25 mouse cellular contexts compared by ENCODE assay signal in the genomic region with DNA sequence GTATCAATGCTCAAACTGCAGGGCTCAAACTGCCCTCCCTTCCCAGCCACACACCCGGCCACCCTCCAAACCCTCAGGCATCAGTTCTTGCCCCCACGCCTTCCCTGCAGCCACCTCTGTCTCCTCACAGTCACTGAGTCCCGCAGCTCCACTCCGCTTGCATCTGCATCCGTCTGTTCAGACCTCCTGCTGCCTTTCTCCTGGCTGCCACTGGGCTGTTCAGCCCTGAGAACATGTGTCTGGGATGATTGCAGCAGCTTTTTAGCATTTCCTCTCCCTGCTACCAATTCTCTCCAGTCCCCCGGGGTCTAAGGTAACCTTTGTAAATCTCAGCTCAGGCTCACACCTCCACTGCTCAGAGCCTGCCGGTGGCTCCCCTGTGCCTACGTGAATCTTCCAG.
DNase-seq lines count a peak whose midpoint lies in the region; ATAC-seq and TF ChIP-seq lines count a peak whose summit lies in the region.
"Had no signal": no experiment of that assay in that cellular context is flagged by ENCODE, and none has a peak within 500 bp of the region (broad histone marks: within the 10 kb centered on the region; RNA-seq: fewer than 3 reads in every experiment).

No protein-coding gene starts in this region.

- ATAC-seq in forebrain, embryonic 15.5 days (replicated peaks): 0 out of 2 replicates have a peak, but pooled peaks have one; percentile 14
- ATAC-seq in neural tube, embryonic 13.5 days (ENCODE audit: low read depth): 0 out of 2 replicates have a peak, but pooled peaks have one; percentile 23
- peak; percentile 51; the same call in 1 of the 2 replicates for ATAC-seq in hindbrain, postnatal 0 days
- peak; percentile 57; the same call in 1 of the 2 replicates for ATAC-seq in neural tube, embryonic 15.5 days (ENCODE audit: low FRiP score)

- peaks cover 2% of the 10 kb centered on the region; the same call in 1 of the 2 replicates for H3K4me1 ChIP-seq in forebrain, embryonic 15.5 days
- H3K4me1 ChIP-seq in forebrain, embryonic 10.5 days: peaks cover 7% of the 10 kb centered on the region
- H3K4me1 ChIP-seq in neural tube, embryonic 13.5 days (replicated peaks): peaks cover 37% of the 10 kb centered on the region
- H3K4me1 ChIP-seq in hindbrain, postnatal 0 days (ENCODE audit: insufficient read depth, low read length): 0 out of 2 replicates have a peak, but pooled peaks cover 5% of the 10 kb centered on the region
- peaks cover 20% of the 10 kb centered on the region for H3K4me1 ChIP-seq in neural tube, embryonic 15.5 days
- H3K4me1 ChIP-seq: heart, embryonic 13.5 days; limb, embryonic 15.5 days had no signal

- H3K27me3 ChIP-seq in forebrain, embryonic 15.5 days: no peaks in the 10 kb centered on the region
- H3K27me3 ChIP-seq in forebrain, embryonic 10.5 days (ENCODE audit: poor library complexity, severe bottlenecking): no peaks in the 10 kb centered on the region
- H3K27me3 ChIP-seq in neural tube, embryonic 13.5 days: no peaks in the 10 kb centered on the region
- H3K27me3 ChIP-seq in hindbrain, postnatal 0 days (ENCODE audit: insufficient read depth, low read length): no peaks in the 10 kb centered on the region
- H3K27me3 ChIP-seq in neural tube, embryonic 15.5 days (replicated peaks): no peaks in the 10 kb centered on the region
- H3K27me3 ChIP-seq: embryonic facial prominence, embryonic 15.5 days; heart, embryonic 13.5 days; limb, embryonic 15.5 days had no signal

- H3K27ac ChIP-seq in forebrain, embryonic 15.5 days (replicated peaks): peak overlapping the region; percentile 41; the same call in 1 of the 2 replicates
- no peak overlapping the region for H3K27ac ChIP-seq in forebrain, embryonic 10.5 days
- H3K27ac ChIP-seq in neural tube, embryonic 13.5 days (replicated peaks): peak overlapping the region; percentile 38
- no peak overlapping the region for H3K27ac ChIP-seq in hindbrain, postnatal 0 days
- H3K27ac ChIP-seq in neural tube, embryonic 15.5 days (replicated peaks): no peak overlapping the region
- H3K27ac ChIP-seq: embryonic facial prominence, embryonic 15.5 days; heart, embryonic 13.5 days; kidney, postnatal 0 days; limb, embryonic 15.5 days; liver, embryonic 14.5 days; stomach, postnatal 0 days had no signal

- no peak overlapping the region for H3K4me3 ChIP-seq in forebrain, embryonic 15.5 days
- no peak overlapping the region for H3K4me3 ChIP-seq in forebrain, embryonic 10.5 days
- H3K4me3 ChIP-seq in neural tube, embryonic 13.5 days: no peak overlapping the region
- H3K4me3 ChIP-seq in hindbrain, postnatal 0 days (ENCODE audit: low read length): no peak overlapping the region
- no peak overlapping the region for H3K4me3 ChIP-seq in neural tube, embryonic 15.5 days (replicated peaks)
- H3K4me3 ChIP-seq: embryonic facial prominence, embryonic 15.5 days; heart, embryonic 13.5 days; limb, embryonic 15.5 days; megakaryocyte, embryonic 14.5 days had no signal

- H3K9ac ChIP-seq in forebrain, embryonic 15.5 days (replicated peaks): no peak overlapping the region
- H3K9ac ChIP-seq in neural tube, embryonic 13.5 days: peak overlapping the region; percentile 31; the same call in 1 of the 2 replicates
- no peak overlapping the region for H3K9ac ChIP-seq in hindbrain, postnatal 0 days (replicated peaks; ENCODE audit: low read length)
- H3K9ac ChIP-seq in neural tube, embryonic 15.5 days (replicated peaks): no peak overlapping the region
- H3K9ac ChIP-seq: embryonic facial prominence, embryonic 15.5 days; heart, embryonic 13.5 days; limb, embryonic 15.5 days; liver, embryonic 14.5 days; lung, embryonic 14.5 days had no signal

- DNase-seq in forebrain, embryonic 10.5 days (ENCODE audit: extremely low spot score, low spot score): no peak
- no peak for DNase-seq in neural tube, embryonic 10.5 days (ENCODE audit: extremely low spot score, low spot score)
- DNase-seq in hindbrain, postnatal 0 days (ENCODE audit: low spot score): peak; percentile 51
- no peak for DNase-seq in left cerebral cortex, adult 11 months (ENCODE audit: low spot score)
- DNase-seq in retina, embryonic 14.5 days (ENCODE audit: low spot score): no peak
- DNase-seq: adrenal gland, adult 2 months; cerebellum, adult 8-10 months; gastrocnemius, postnatal 14 days; heart, adult 18-20 months; heart, postnatal 36 days; kidney, adult 2 months; left cerebral cortex, postnatal 4 days; lung, embryonic 14.5 days; thymus, adult 2 months; thymus, postnatal 4 days had no signal

- no peak overlapping the region for H3K4me2 ChIP-seq in forebrain, embryonic 15.5 days (replicated peaks)
- H3K4me2 ChIP-seq in neural tube, embryonic 13.5 days: no peak overlapping the region
- H3K4me2 ChIP-seq in hindbrain, postnatal 0 days (ENCODE audit: low read depth, low read length): no peak overlapping the region
- no peak overlapping the region for H3K4me2 ChIP-seq in neural tube, embryonic 15.5 days
- H3K4me2 ChIP-seq: embryonic facial prominence, embryonic 15.5 days; heart, embryonic 13.5 days; limb, embryonic 15.5 days; lung, embryonic 14.5 days had no signal

- 51% methylated on average over 8 of the region's 8 CpGs for WGBS in forebrain, embryonic 15.5 days
- WGBS in forebrain, embryonic 10.5 days: 67% methylated on average over 8 of the region's 8 CpGs
- 41% methylated on average over 8 of the region's 8 CpGs for WGBS in neural tube, embryonic 13.5 days
- WGBS in hindbrain, postnatal 0 days: 36% methylated on average over 8 of the region's 8 CpGs
- WGBS in neural tube, embryonic 15.5 days: 36% methylated on average over 8 of the region's 8 CpGs

- TF ChIP-seq CTCF in hindbrain, postnatal 0 days (IDR thresholded peaks at IDR 0.05; ENCODE audit: low read depth): peak; percentile 36; the same call in 1 of the 2 replicates

- no peaks in the 10 kb centered on the region for H3K9me3 ChIP-seq in forebrain, embryonic 15.5 days
- no peaks in the 10 kb centered on the region for H3K9me3 ChIP-seq in forebrain, embryonic 10.5 days
- H3K9me3 ChIP-seq in neural tube, embryonic 13.5 days: no peaks in the 10 kb centered on the region
- H3K9me3 ChIP-seq in hindbrain, postnatal 0 days (ENCODE audit: low read length): no peaks in the 10 kb centered on the region
- no peaks in the 10 kb centered on the region for H3K9me3 ChIP-seq in neural tube, embryonic 15.5 days (replicated peaks)
- H3K9me3 ChIP-seq: embryonic facial prominence, embryonic 15.5 days; heart, embryonic 13.5 days; limb, embryonic 15.5 days; megakaryocyte, embryonic 14.5 days had no signal

- no peaks in the 10 kb centered on the region for H3K36me3 ChIP-seq in forebrain, embryonic 15.5 days
- H3K36me3 ChIP-seq in forebrain, embryonic 10.5 days (replicated peaks): no peaks in the 10 kb centered on the region
- no peaks in the 10 kb centered on the region for H3K36me3 ChIP-seq in neural tube, embryonic 13.5 days
- no peaks in the 10 kb centered on the region for H3K36me3 ChIP-seq in hindbrain, postnatal 0 days (ENCODE audit: insufficient read depth, low read length)
- H3K36me3 ChIP-seq in neural tube, embryonic 15.5 days: no peaks in the 10 kb centered on the region
- H3K36me3 ChIP-seq: embryonic facial prominence, embryonic 15.5 days; heart, embryonic 13.5 days; limb, embryonic 15.5 days had no signal

Comparison
In these comparisons a context has a peak if more than half of its experiments do, and no peak if none do; other contexts are left out.
1. H3K27ac ChIP-seq: peak in forebrain, embryonic 15.5 days (single experiment) and neural tube, embryonic 13.5 days (single experiment); none in forebrain, embryonic 10.5 days (single experiment), hindbrain, postnatal 0 days (single experiment) and neural tube, embryonic 15.5 days (single experiment).
2. Peak in every context shown above with its lines, with median percentiles within 50 percentile points of each other: ATAC-seq.